Mouse (Mus musculus) adrenal gland, adult 10 weeks (tissue): ENCODE results near the gene Nthl1. TPM values are rescaled to one million over a fixed set of nuclear protein-coding genes. Genes with fewer than 3 reads are reported as not detected.

Experiments used
- polyA plus RNA-seq: library from polyadenylated mRNA; stranded (reverse); fragments of 350-450 nt; fragmentation: Illumina TruSeq; extraction: RNeasy Lipid Tissue Mini Kit (QIAGEN cat#74804); gene quantifications from one replicate; pipeline ENCODE4 v1.2.3, GENCODE M21; 2014; ENCODE audit warnings: low read depth, low replicate concordance

The Nthl1 gene
- 0.47 TPM for polyA plus RNA-seq

DNA sequence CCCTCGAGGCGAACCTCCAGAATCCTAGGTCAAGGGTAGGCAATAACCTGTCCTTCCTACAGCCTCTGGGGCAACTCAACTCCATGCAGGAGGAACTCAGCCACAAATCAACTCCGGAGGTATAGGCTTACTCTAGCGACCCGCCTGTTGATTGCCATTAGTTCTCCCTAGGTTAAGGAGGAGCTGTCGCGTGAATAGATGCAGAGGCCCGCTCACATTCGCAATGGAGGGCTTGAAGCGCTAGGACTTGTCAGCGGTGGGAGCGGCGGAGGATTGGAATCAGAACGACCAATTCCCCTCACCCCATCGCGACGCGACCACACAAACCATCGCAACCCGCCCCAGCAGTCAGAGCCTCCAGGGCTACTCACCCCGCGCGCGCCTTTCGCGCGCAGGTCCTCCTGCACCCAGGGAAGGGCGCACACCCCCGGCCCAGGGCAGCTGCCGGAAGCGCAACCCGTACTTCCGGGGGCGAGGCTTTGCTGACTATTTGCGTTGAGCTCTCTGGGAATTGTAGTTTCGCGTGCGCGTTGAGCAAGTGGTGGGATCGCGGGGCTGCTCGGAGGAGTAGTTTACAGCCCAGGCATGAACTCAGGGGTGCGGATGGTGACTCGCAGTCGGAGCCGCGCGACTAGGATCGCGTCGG is at the start of gene Nthl1, which contains the start of gene Tsc2:
Gene Nthl1, plus strand, starts transcription at position 514 of the 646 bp plus-strand sequence.
Gene Tsc2, minus strand, starts transcription at position 464 of the 646 bp plus-strand sequence.

DNA sequence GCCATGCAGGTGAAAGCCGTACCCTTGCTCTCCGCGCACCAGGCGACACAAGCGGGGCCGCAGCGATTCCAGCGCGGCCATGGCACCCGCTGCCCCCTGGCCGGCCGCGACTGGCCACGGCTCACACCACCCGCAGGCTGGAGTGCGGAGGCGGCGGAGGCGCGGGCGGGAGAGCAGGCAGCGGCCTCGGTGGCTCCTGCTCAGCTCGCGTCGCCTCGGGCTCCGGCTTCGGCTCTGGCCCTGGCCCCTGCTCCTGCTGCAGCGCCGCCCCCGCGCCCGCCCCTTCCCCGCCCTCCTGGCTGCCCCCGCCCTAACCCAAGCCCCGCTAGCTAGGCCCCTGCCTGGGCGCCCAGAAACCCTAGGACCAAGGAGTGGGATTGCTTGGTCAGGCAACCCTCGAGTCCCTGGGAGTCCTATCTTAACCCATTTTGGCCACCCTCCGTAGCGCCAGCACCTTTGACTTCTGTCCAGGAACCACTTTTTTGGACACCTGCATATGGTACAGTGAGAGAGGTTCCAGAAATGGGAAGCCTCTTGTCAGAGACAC is 17.7 kb downstream of the Nthl1 start, which contains the start of gene Slc9a3r2:
Gene Slc9a3r2, minus strand, starts transcription at position 258 of the 547 bp plus-strand sequence.

DNA sequence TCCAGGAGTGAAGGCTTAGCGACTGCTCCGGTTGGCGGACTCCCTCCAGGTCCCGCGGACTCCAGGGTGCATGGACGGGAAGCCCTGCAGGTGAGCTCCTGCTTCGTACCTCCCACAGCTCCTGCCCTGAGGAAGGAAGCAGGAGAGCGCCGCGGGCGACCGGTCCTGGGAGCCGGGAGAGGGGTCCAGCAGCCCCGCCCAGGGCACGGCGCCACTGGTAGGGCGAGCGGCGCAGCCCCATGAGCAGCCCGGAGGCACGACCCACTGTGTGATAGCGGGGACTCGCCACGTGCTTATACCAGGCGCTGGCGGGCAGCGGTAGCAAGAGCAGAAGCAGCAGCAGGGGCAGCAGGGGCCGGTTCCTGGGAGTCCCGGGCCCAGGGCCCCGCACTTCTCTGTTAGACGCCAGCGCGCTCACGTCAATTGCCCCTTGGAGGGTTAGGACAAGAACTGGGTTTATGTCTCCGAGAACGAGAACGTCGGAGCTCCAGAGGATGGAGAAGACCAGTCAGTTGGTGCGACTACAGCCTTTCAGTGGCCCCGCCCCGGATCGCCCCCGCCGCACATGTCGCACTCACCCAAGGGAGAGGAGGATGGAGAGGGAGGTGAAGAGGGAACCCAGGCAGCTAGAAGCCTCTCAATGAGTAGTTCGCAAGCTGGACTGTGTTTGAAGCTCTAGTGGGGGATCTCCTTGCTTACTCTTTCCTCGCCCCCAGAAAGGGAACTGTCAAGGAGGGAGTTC is 25.7 kb downstream of the Nthl1 start, which contains the start of gene Npw:
Gene Npw, minus strand, starts transcription at position 441 of the 742 bp plus-strand sequence.

DNA sequence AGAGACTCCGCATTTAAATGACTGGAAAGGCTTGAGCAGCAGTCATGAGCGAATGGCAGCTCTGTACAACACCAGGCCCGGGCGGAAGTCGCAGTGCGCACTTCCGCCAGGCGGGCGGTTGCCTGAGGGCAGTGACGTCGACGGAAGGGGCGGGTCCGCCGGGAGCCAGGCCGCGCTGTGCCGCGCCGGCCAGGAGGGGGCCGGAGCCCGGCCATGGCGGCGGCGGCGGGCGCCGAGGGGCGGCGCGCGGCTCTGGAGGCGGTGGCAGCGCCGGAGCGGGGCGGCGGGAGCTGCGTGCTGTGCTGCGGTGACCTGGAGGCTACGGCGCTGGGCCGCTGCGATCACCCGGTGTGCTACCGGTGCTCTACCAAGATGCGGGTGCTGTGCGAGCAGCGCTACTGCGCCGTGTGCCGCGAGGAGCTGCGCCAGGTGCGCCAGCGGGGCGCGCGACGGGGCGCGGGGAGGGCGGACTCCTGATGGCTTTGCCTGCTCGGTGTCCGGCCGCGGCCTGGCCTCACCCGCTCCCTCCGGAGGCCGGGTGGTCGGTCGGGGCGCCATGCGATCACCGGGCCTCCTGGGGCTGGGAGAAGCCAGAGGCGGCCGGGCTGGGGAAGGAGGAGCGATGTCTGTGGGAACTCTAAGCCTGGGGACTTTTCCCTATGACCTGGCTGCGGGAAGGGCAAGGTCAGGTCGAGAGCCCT is 37.2 kb downstream of the Nthl1 start, which contains the start of gene Zfp598:
Gene Zfp598, plus strand, starts transcription at position 143 of the 701 bp plus-strand sequence.

Other genes with a start within 250 kb of the Nthl1 start
- gene Rnps1, start 218.1 kb upstream of the Nthl1 start, polyA plus RNA-seq, result 41.9 TPM
- gene Eci1, start 206.0 kb upstream of the Nthl1 start, polyA plus RNA-seq, result 42.5 TPM
- gene Dnase1l2, start 189.6 kb upstream of the Nthl1 start, polyA plus RNA-seq, result not detected
- gene E4f1, start 162.4 kb upstream of the Nthl1 start, polyA plus RNA-seq, result 0.52 TPM
- 79.8 TPM for gene Pgp, start 162.3 kb upstream of the Nthl1 start, polyA plus RNA-seq
- gene Bricd5, start 158.8 kb upstream of the Nthl1 start, polyA plus RNA-seq, result not detected
- gene Mlst8, start 153.6 kb upstream of the Nthl1 start, polyA plus RNA-seq, result 5.9 TPM
- 1.6 TPM for gene Caskin1, start 144.1 kb upstream of the Nthl1 start, polyA plus RNA-seq
- gene Traf7, start 104.7 kb upstream of the Nthl1 start, polyA plus RNA-seq, result 8.4 TPM
- not detected for gene Rab26, start 98.5 kb upstream of the Nthl1 start, polyA plus RNA-seq
- gene Pkd1, start 82.8 kb upstream of the Nthl1 start, polyA plus RNA-seq, result 10.1 TPM
- gene Tsc2, start 50 bp upstream of the Nthl1 start, polyA plus RNA-seq, result 16.9 TPM
- 16.7 TPM for gene Slc9a3r2, start 17.6 kb downstream of the Nthl1 start, polyA plus RNA-seq
- gene Npw, start 25.8 kb downstream of the Nthl1 start, polyA plus RNA-seq, result not detected
- 2.2 TPM for gene Zfp598, start 37.0 kb downstream of the Nthl1 start, polyA plus RNA-seq
- 0.76 TPM for gene Syngr3, start 57.3 kb downstream of the Nthl1 start, polyA plus RNA-seq
- 9.0 TPM for gene Gfer, start 63.5 kb downstream of the Nthl1 start, polyA plus RNA-seq
- 0.87 TPM for gene Noxo1, start 63.6 kb downstream of the Nthl1 start, polyA plus RNA-seq
- gene Tbl3, start 75.0 kb downstream of the Nthl1 start, polyA plus RNA-seq, result not detected
- not detected for gene Rnf151, start 85.4 kb downstream of the Nthl1 start, polyA plus RNA-seq
- gene Rps2, start 85.4 kb downstream of the Nthl1 start, polyA plus RNA-seq, result 403 TPM
- 88.7 TPM for gene Ndufb10, start 91.8 kb downstream of the Nthl1 start, polyA plus RNA-seq
- gene Rpl3l, start 95.1 kb downstream of the Nthl1 start, polyA plus RNA-seq, result 0.64 TPM
- 6.8 TPM for gene Msrb1, start 104.0 kb downstream of the Nthl1 start, polyA plus RNA-seq
- gene Hs3st6, start 120.3 kb downstream of the Nthl1 start, polyA plus RNA-seq, result not detected
- 7.2 TPM for gene Meiob, start 171.6 kb downstream of the Nthl1 start, polyA plus RNA-seq
- gene Hagh, start 207.5 kb downstream of the Nthl1 start, polyA plus RNA-seq, result 14.6 TPM
- gene Fahd1, start 217.7 kb downstream of the Nthl1 start, polyA plus RNA-seq, result 80.9 TPM
- not detected for gene Igfals, start 233.3 kb downstream of the Nthl1 start, polyA plus RNA-seq